Mouse (Mus musculus) A20 (cell line): Measurements from ENCODE around the gene Pomp.

Experiments used
- DNase-seq: peaks from one replicate; pipeline ENCODE4 v3.0.0-alpha.2; 2011; ENCODE audit warnings: low read depth, low spot score

Gene Pomp

GRCm38 (mm10) chr5:147860449-147861261, at the start of gene Pomp:
TSS of gene Pomp (plus strand) at chr5:147860461.
- DNase-seq, result peak; percentile 93

GRCm38 (mm10) chr5:147812255-147813040, 47.8 kb upstream of the Pomp start:
- no peak for DNase-seq

- peak; percentile 43 for DNase-seq
These were observed 45.3 kb upstream of the Pomp start for GRCm38 (mm10) chr5:147814971-147815370.

- no peak for DNase-seq
These were observed 44.7 kb upstream of the Pomp start for GRCm38 (mm10) chr5:147815592-147815991.

- peak; percentile 30 for DNase-seq
These were observed 43.8 kb upstream of the Pomp start for GRCm38 (mm10) chr5:147816465-147816864.

GRCm38 (mm10) chr5:147817747-147818496, 42.3 kb upstream of the Pomp start:
- no peak for DNase-seq

GRCm38 (mm10) chr5:147818866-147819265, 41.4 kb upstream of the Pomp start:
- no peak for DNase-seq

- DNase-seq, result no peak
These were observed 40.4 kb upstream of the Pomp start for GRCm38 (mm10) chr5:147819895-147820294.

- no peak for DNase-seq
These were observed 36.1 kb upstream of the Pomp start for GRCm38 (mm10) chr5:147824021-147824605.

GRCm38 (mm10) chr5:147825375-147825969, 34.8 kb upstream of the Pomp start:
- DNase-seq, result no peak

GRCm38 (mm10) chr5:147826091-147826490, 34.2 kb upstream of the Pomp start:
- no peak for DNase-seq

- no peak for DNase-seq
These were observed 33.7 kb upstream of the Pomp start for GRCm38 (mm10) chr5:147826546-147826945.

GRCm38 (mm10) chr5:147828846-147829245, 31.4 kb upstream of the Pomp start:
- no peak for DNase-seq

- DNase-seq, result no peak
These were observed 27.4 kb upstream of the Pomp start for GRCm38 (mm10) chr5:147832842-147833241.

GRCm38 (mm10) chr5:147834841-147835500, 25.3 kb upstream of the Pomp start:
- no peak for DNase-seq

GRCm38 (mm10) chr5:147839418-147839817, 20.8 kb upstream of the Pomp start:
- no peak for DNase-seq

GRCm38 (mm10) chr5:147843340-147843739, 16.9 kb upstream of the Pomp start:
- no peak for DNase-seq

- DNase-seq, result no peak
These were observed 14.9 kb upstream of the Pomp start for GRCm38 (mm10) chr5:147845319-147845718.

GRCm38 (mm10) chr5:147847361-147847760, 12.9 kb upstream of the Pomp start:
- no peak for DNase-seq

GRCm38 (mm10) chr5:147848164-147848863, 11.9 kb upstream of the Pomp start:
- peak; percentile 44 for DNase-seq
